8 mouse cellular contexts compared by ENCODE assay signal in the genomic region with DNA sequence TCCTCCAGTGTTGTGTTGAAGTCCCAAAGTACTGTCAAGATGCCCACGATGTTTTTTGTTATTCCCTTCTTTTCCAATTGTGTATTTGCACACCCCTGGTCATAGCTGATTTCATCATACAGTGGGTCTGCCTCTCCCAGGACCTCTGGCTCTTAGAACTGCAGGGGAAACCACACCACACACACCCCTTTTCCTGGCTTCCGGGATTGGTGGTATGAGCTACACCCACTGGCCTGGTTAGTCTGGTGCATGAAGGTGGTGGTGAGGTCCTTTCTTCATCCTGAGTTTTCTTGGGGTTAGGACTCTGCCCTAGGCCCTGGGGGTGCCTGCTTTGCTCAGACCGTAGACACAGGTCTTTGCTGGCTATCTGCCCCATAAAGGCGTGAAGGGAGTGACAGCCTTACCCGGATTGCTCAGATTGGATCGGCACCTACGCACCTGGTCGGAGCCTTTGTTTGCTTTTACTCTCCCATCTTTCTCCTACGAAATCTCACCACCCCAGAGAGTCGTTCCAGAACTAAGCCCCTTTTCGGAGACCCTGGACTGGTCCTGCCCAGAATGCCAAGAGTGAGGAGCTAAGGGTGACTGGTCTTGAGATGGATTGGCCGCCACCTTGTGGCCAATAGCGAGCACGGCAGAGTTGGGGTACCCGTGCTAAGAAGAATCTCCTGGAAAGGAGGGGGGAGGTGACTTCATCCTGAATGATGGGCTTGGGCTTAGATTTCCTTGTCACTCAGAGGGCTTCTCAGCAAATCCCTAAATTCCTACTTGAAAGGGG. TPM values are rescaled to one million over a fixed set of nuclear protein-coding genes. Genes with fewer than 3 reads are reported as not detected.
DNase-seq lines count a peak whose midpoint lies in the region; ATAC-seq and TF ChIP-seq lines count a peak whose summit lies in the region.

No protein-coding gene starts in this region.

- DNase-seq in liver, adult 2 months (ENCODE audit: extremely low read depth, low read depth, low spot score), result peak; percentile 20
- DNase-seq in liver, embryonic 11.5 days (ENCODE audit: low spot score), result no peak
- DNase-seq in R1 (ENCODE audit: low read depth, low spot score), result peak; percentile 81
- DNase-seq in cerebellum, postnatal 4 days (ENCODE audit: low spot score in 2 of 2), result peak; percentile 49 to 76
- peak; percentile 57 to 69 for DNase-seq in heart, postnatal 14 days
- DNase-seq in left cerebral cortex, adult 8-10 months (ENCODE audit: low spot score in 2 of 2), result peak; percentile 39 to 58
- DNase-seq in mesoderm, embryonic 11.5 days (ENCODE audit: low read depth, low spot score), result peak; percentile 81
- DNase-seq in thymus, postnatal 25 days, result peak; percentile 59

- no peak overlapping the region for H3K9ac ChIP-seq in liver, adult 2 months (ENCODE audit: low read depth, low read length)
- no peak overlapping the region for H3K9ac ChIP-seq in liver, embryonic 11.5 days (ENCODE audit: low read depth, low read length)

- H3K4me2 ChIP-seq in liver, embryonic 11.5 days, result no peak overlapping the region

- H3K36me3 ChIP-seq in liver, adult 2 months (ENCODE audit: control insufficient read depth, insufficient read depth, low read length), result no peaks in the 10 kb centered on the region
- H3K36me3 ChIP-seq in liver, embryonic 11.5 days (ENCODE audit: control insufficient read depth, insufficient read depth, low read length), result no peaks in the 10 kb centered on the region

- peak; percentile 85 for TF ChIP-seq CTCF in liver, adult 2 months (IDR thresholded peaks at IDR 0.05; ENCODE audit: low read depth, low read length)

- H3K4me3 ChIP-seq in liver, adult 2 months (ENCODE audit: insufficient read depth, low read depth, low read length), result no peak overlapping the region
- no peak overlapping the region for H3K4me3 ChIP-seq in liver, embryonic 11.5 days (ENCODE audit: low read depth, low read length)

- H3K4me1 ChIP-seq in liver, adult 2 months (ENCODE audit: control insufficient read depth, insufficient read depth, low read length), result no peaks in the 10 kb centered on the region
- H3K4me1 ChIP-seq in liver, embryonic 11.5 days (replicated peaks; ENCODE audit: control insufficient read depth, insufficient read depth, low read length), result no peaks in the 10 kb centered on the region

- no peak for ATAC-seq in liver, embryonic 11.5 days (replicated peaks; ENCODE audit: low FRiP score)

- WGBS in liver, adult 2 months, result 23% methylated on average over 15 of the region's 15 CpGs
- 26% methylated on average over 15 of the region's 15 CpGs for WGBS in liver, embryonic 11.5 days

- peaks cover 5% of the 10 kb centered on the region; the same call in 1 of the 2 replicates for H3K27me3 ChIP-seq in liver, adult 2 months (ENCODE audit: control insufficient read depth, insufficient read depth, low read length)
- peaks cover 58% of the 10 kb centered on the region for H3K27me3 ChIP-seq in liver, embryonic 11.5 days (replicated peaks; ENCODE audit: control insufficient read depth, insufficient read depth, low read length)

- no peak for TF ChIP-seq POLR2A in liver, adult 2 months (IDR thresholded peaks at IDR 0.05; ENCODE audit: extremely low read depth, insufficient read depth, low read length)

- no peaks in the 10 kb centered on the region for H3K9me3 ChIP-seq in liver, embryonic 11.5 days (ENCODE audit: control insufficient read depth, low read length)

- intact Hi-C loops in heart, postnatal 14 days (cut with DNase I), result no loop called here

- H3K79me2 ChIP-seq in liver, adult 2 months (ENCODE audit: control insufficient read depth, insufficient read depth, low read length), result no peaks in the 10 kb centered on the region

- no peak overlapping the region for H3K27ac ChIP-seq in liver, adult 2 months (replicated peaks; ENCODE audit: insufficient read depth, low read depth, low read length)
- H3K27ac ChIP-seq in liver, embryonic 11.5 days (ENCODE audit: low read depth, low read length), result no peak overlapping the region

RNA-seq across cellular contexts. Expression of gene Calcoco1, which starts 17.7 kb away (rescaled TPM):
- 19.1 and 20.5 TPM in 2 replicates for total RNA-seq in liver, adult 2 months (2014; rRNA removed)
- 20.7 and 22.8 TPM in 2 replicates for polyA plus RNA-seq in liver, adult 2 months (2012; rRNA removed)
- 15.0 and 16.2 TPM in 2 replicates for polyA plus RNA-seq in liver, embryonic 11.5 days (2014; fragmentation: Nextera tagmentation; extraction: Ambion mirVana)
- total RNA-seq in heart, postnatal 14 days (2021), result 100 to 1,000 TPM in 1 of 2 experiments, 10 to 100 TPM in 1; 89.5 to 104 TPM
- total RNA-seq in left cerebral cortex, adult 8-10 months (2022), result 10 to 100 TPM; 74.9 to 85.2 (median 82.2) TPM
